Mouse (Mus musculus): ENCODE results near the gene Ttc3. TPM values are rescaled to one million over a fixed set of nuclear protein-coding genes. Genes with fewer than 3 reads are reported as not detected.

The Ttc3 gene
- total and polyA plus RNA-seq, 2 experiments from 2014 or later: 1,211 to 1,271 TPM

GRCm38 (mm10) chr16:94402185-94402584 is 31.8 kb downstream of the Ttc3 start:
- Histone ChIP-seq H3K4me1 (ENCODE audit: insufficient read depth, low read length) (no peaks in the 10 kb centered on the region), H3K36me3 (ENCODE audit: insufficient read depth, low read length) (peaks cover 21% of the 10 kb centered on the region), H3K27me3 (ENCODE audit: insufficient read depth, low read length) (no peaks in the 10 kb centered on the region), H3K9me3 (ENCODE audit: low read length) (no peaks in the 10 kb centered on the region), H3K4me3 (ENCODE audit: low read depth, low read length) (no peak overlapping the region), H3K27ac (ENCODE audit: low read depth, low read length) (no peak overlapping the region), H3K4me2 (ENCODE audit: low read depth, low read length, poor library complexity, severe bottlenecking) (no peak overlapping the region), H3K9ac (replicated peaks; ENCODE audit: low read length, poor library complexity, severe bottlenecking) (no peak overlapping the region)
- ATAC-seq (ENCODE audit: low FRiP score) (no peak), DNase-seq (ENCODE audit: low spot score) (no peak)
- no peak for TF ChIP-seq CTCF (IDR thresholded peaks at IDR 0.05)
- WGBS: 91% methylated on average over 4 of the region's 4 CpGs

GRCm38 (mm10) chr16:94411287-94411686 is 40.9 kb downstream of the Ttc3 start:
- Histone ChIP-seq H3K27me3 (ENCODE audit: insufficient read depth, low read length) (no peaks in the 10 kb centered on the region), H3K9me3 (ENCODE audit: low read length) (no peaks in the 10 kb centered on the region), H3K4me2 (ENCODE audit: low read depth, low read length, poor library complexity, severe bottlenecking) (no peak overlapping the region), H3K4me3 (ENCODE audit: low read depth, low read length) (no peak overlapping the region), H3K9ac (replicated peaks; ENCODE audit: low read length, poor library complexity, severe bottlenecking) (no peak overlapping the region), H3K27ac (ENCODE audit: low read depth, low read length) (no peak overlapping the region), H3K36me3 (ENCODE audit: insufficient read depth, low read length) (peaks cover 16% of the 10 kb centered on the region), H3K4me1 (ENCODE audit: insufficient read depth, low read length) (no peaks in the 10 kb centered on the region)
- WGBS: 94% methylated on average over 3 of the region's 3 CpGs
- no peak for ATAC-seq (ENCODE audit: low FRiP score)
- TF ChIP-seq CTCF (IDR thresholded peaks at IDR 0.05): no peak
- DNase-seq (ENCODE audit: low spot score): no peak

- ATAC-seq (ENCODE audit: low FRiP score): no peak
- H3K36me3 ChIP-seq (ENCODE audit: insufficient read depth, low read length): peaks cover 13% of the 10 kb centered on the region
- no peak overlapping the region for H3K9ac ChIP-seq (replicated peaks; ENCODE audit: low read length, poor library complexity, severe bottlenecking)
- DNase-seq (ENCODE audit: low spot score): no peak
- no peaks in the 10 kb centered on the region for H3K9me3 ChIP-seq (ENCODE audit: low read length)
- 87% methylated on average over 2 of the region's 2 CpGs for WGBS
- H3K4me3 ChIP-seq (ENCODE audit: low read depth, low read length): no peak overlapping the region
- H3K4me1 ChIP-seq (ENCODE audit: insufficient read depth, low read length): no peaks in the 10 kb centered on the region
- TF ChIP-seq CTCF (IDR thresholded peaks at IDR 0.05): no peak
- no peak overlapping the region for H3K4me2 ChIP-seq (ENCODE audit: low read depth, low read length, poor library complexity, severe bottlenecking)
- H3K27me3 ChIP-seq (ENCODE audit: insufficient read depth, low read length): no peaks in the 10 kb centered on the region
- H3K27ac ChIP-seq (ENCODE audit: low read depth, low read length): no peak overlapping the region
These were observed 41.8 kb downstream of the Ttc3 start for GRCm38 (mm10) chr16:94412198-94412597.

GRCm38 (mm10) chr16:94412760-94413159 is 42.3 kb downstream of the Ttc3 start:
- ATAC-seq (ENCODE audit: low FRiP score): no peak
- no peaks in the 10 kb centered on the region for H3K9me3 ChIP-seq (ENCODE audit: low read length)

GRCm38 (mm10) chr16:94414151-94414550 is 43.7 kb downstream of the Ttc3 start:
- Histone ChIP-seq H3K27ac (ENCODE audit: low read depth, low read length) (no peak overlapping the region), H3K4me2 (ENCODE audit: low read depth, low read length, poor library complexity, severe bottlenecking) (no peak overlapping the region), H3K9ac (replicated peaks; ENCODE audit: low read length, poor library complexity, severe bottlenecking) (no peak overlapping the region), H3K27me3 (ENCODE audit: insufficient read depth, low read length) (no peaks in the 10 kb centered on the region), H3K9me3 (ENCODE audit: low read length) (no peaks in the 10 kb centered on the region), H3K4me1 (ENCODE audit: insufficient read depth, low read length) (no peaks in the 10 kb centered on the region), H3K4me3 (ENCODE audit: low read depth, low read length) (no peak overlapping the region), H3K36me3 (ENCODE audit: insufficient read depth, low read length) (peaks cover 20% of the 10 kb centered on the region)
- 93% methylated on average over 6 of the region's 6 CpGs for WGBS
- ATAC-seq (ENCODE audit: low FRiP score) (no peak), DNase-seq (ENCODE audit: low spot score) (no peak)
- TF ChIP-seq CTCF (IDR thresholded peaks at IDR 0.05): no peak

More at GRCm38 (mm10) chr16:94412760-94413159, 42.3 kb downstream of the Ttc3 start:
- no peaks in the 10 kb centered on the region for H3K27me3 ChIP-seq (ENCODE audit: insufficient read depth, low read length)
- 93% methylated on average over 4 of the region's 4 CpGs for WGBS
- DNase-seq (ENCODE audit: low spot score): no peak
- no peak overlapping the region for H3K27ac ChIP-seq (ENCODE audit: low read depth, low read length)
- no peak overlapping the region for H3K9ac ChIP-seq (replicated peaks; ENCODE audit: low read length, poor library complexity, severe bottlenecking)
- no peak for TF ChIP-seq CTCF (IDR thresholded peaks at IDR 0.05)
- no peak overlapping the region for H3K4me2 ChIP-seq (ENCODE audit: low read depth, low read length, poor library complexity, severe bottlenecking)
- H3K4me3 ChIP-seq (ENCODE audit: low read depth, low read length): no peak overlapping the region
- peaks cover 13% of the 10 kb centered on the region for H3K36me3 ChIP-seq (ENCODE audit: insufficient read depth, low read length)
- no peaks in the 10 kb centered on the region for H3K4me1 ChIP-seq (ENCODE audit: insufficient read depth, low read length)

GRCm38 (mm10) chr16:94420498-94420897 is 50.1 kb downstream of the Ttc3 start:
- DNase-seq (ENCODE audit: low spot score) (no peak), ATAC-seq (ENCODE audit: low FRiP score) (no peak)
- Histone ChIP-seq H3K4me2 (ENCODE audit: low read depth, low read length, poor library complexity, severe bottlenecking) (no peak overlapping the region), H3K4me3 (ENCODE audit: low read depth, low read length) (no peak overlapping the region), H3K27me3 (ENCODE audit: insufficient read depth, low read length) (no peaks in the 10 kb centered on the region), H3K4me1 (ENCODE audit: insufficient read depth, low read length) (no peaks in the 10 kb centered on the region), H3K9ac (replicated peaks; ENCODE audit: low read length, poor library complexity, severe bottlenecking) (no peak overlapping the region), H3K9me3 (ENCODE audit: low read length) (no peaks in the 10 kb centered on the region), H3K36me3 (ENCODE audit: insufficient read depth, low read length) (peaks cover 50% of the 10 kb centered on the region), H3K27ac (ENCODE audit: low read depth, low read length) (no peak overlapping the region)
- TF ChIP-seq CTCF (IDR thresholded peaks at IDR 0.05): peak; percentile 53
- WGBS: 98% methylated on average over 3 of the region's 3 CpGs
